Mouse (Mus musculus) lung, postnatal 0 days (tissue): ENCODE measurements at regions not wholly inside any gene's neighbourhood (a gene's known extent, or its start where the extent isn't known, plus 50 kb on each side); places are given as distances from the start of the nearest gene placed in this dataset.

ENCODE experiments used
- CTCF ChIP-seq: IDR thresholded peaks from 2 replicates; pipeline ENCODE4 v1.5.1; 2016; ENCODE audit warnings: antibody characterized with exemption, mild to moderate bottlenecking
- EP300 ChIP-seq: IDR thresholded peaks from 2 replicates; pipeline ENCODE4 v1.6.1; 2016; ENCODE audit warnings: antibody characterized with exemption, mild to moderate bottlenecking, control low read depth

- TF ChIP-seq EP300 (no peak), CTCF (no peak)
These were observed 650.6 kb downstream of the Cdk5rap2 start for GRCm38 (mm10) chr4:69759596-69759995.
